Mouse (Mus musculus) embryonic facial prominence, embryonic 11.5 days (tissue): Measurements from ENCODE around the gene Gm12216. TPM values are rescaled to one million over a fixed set of nuclear protein-coding genes. Genes with fewer than 3 reads are reported as not detected.

Experiments
- ATAC-seq: fragments of 200-750 bp; cut with Nextera tagmentation; replicated peaks from 2 replicates; pipeline ENCODE4 v1.8.0; 2017; ENCODE audit warnings: low read depth; ENCODE audit not compliant: insufficient number of reproducible peaks, low FRiP score, low TSS enrichment
- DNase-seq: peaks from one replicate; pipeline ENCODE4 v3.0.0-alpha.2; 2015; ENCODE audit warnings: low spot score
- H3K27ac ChIP-seq: fragments of 300-500 bp; sonication (generic); replicated peaks from 2 replicates; pipeline ENCODE4 v1.5.1; 2014; ENCODE audit warnings: mild to moderate bottlenecking, low read depth, low read length, control low read depth
- H3K27me3 ChIP-seq: fragments of 300-500 bp; sonication (generic); 2 replicates; pipeline ENCODE4 v1.6.1; 2014; ENCODE audit warnings: mild to moderate bottlenecking, low read length, moderate library complexity, mixed read lengths; ENCODE audit not compliant: control insufficient read depth, insufficient read depth
- H3K36me3 ChIP-seq: fragments of 300-500 bp; sonication (generic); replicated peaks from 2 replicates; pipeline ENCODE4 v1.6.1; 2014; ENCODE audit warnings: low read depth, mild to moderate bottlenecking, low read length, moderate library complexity, mixed read lengths; ENCODE audit not compliant: control insufficient read depth, insufficient read depth
- H3K4me1 ChIP-seq: fragments of 300-500 bp; sonication (generic); 2 replicates; pipeline ENCODE4 v1.6.1; 2014; ENCODE audit warnings: low read length, mixed read lengths; ENCODE audit not compliant: control insufficient read depth, insufficient read depth
- H3K4me2 ChIP-seq: fragments of 300-500 bp; sonication (generic); 2 replicates; pipeline ENCODE4 v1.6.1; 2014; ENCODE audit warnings: low read depth, mild to moderate bottlenecking, control low read depth, low read length, moderate library complexity
- H3K4me3 ChIP-seq: fragments of 300-500 bp; sonication (generic); 2 replicates; pipeline ENCODE4 v1.5.1; 2014; ENCODE audit warnings: low read depth, low read length, control low read depth
- H3K9ac ChIP-seq: fragments of 300-500 bp; sonication (generic); replicated peaks from 2 replicates; pipeline ENCODE4 v1.6.1; 2014; ENCODE audit warnings: mild to moderate bottlenecking, control low read depth, low read length
- H3K9me3 ChIP-seq: fragments of 300-500 bp; sonication (generic); replicated peaks from 2 replicates; pipeline ENCODE4 v1.6.1; 2016; ENCODE audit warnings: mild to moderate bottlenecking, low read length, inconsistent platforms, mixed read lengths; ENCODE audit not compliant: control insufficient read depth
- WGBS: fragments of 180-500 bp; shearing (Covaris S2); extraction: QIAGEN DNeasy Blood & Tissue Kit; methylation state at CpG from one replicate; pipeline ENCODE4 v1.1.7; 2014; 5-methylcytosine and 5-hydroxymethylcytosine counted together
- polyA plus RNA-seq: library from polyadenylated mRNA; unstranded; fragments of >200 nt; fragmentation: Nextera tagmentation; extraction: Ambion mirVana; gene quantifications from 2 replicates; pipeline ENCODE4 v1.2.1, GENCODE M21; 2014

Gm12216 gene
- polyA plus RNA-seq, 1 experiment from 2014 or later, result not detected

DNA sequence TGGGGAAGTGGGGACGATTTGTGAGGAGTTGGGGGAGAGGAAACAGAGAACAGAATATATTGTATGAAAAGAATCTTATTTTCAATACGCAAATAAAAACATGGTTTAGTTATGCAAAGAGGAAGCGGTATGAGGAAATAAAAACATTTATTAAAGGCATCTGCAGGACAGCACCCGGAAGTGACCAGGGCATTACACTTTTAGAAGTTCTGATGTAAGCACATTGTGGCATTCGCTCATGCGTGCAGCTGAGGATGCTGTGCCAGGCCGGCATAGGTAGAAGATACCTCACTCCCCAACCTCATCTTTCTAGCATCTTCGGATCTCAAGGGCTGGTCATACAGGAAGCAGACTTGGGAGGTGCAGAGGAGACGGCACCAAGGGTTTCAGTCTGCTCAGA is 75.8 kb downstream of the Gm12216 start:
- no peak for DNase-seq

DNA sequence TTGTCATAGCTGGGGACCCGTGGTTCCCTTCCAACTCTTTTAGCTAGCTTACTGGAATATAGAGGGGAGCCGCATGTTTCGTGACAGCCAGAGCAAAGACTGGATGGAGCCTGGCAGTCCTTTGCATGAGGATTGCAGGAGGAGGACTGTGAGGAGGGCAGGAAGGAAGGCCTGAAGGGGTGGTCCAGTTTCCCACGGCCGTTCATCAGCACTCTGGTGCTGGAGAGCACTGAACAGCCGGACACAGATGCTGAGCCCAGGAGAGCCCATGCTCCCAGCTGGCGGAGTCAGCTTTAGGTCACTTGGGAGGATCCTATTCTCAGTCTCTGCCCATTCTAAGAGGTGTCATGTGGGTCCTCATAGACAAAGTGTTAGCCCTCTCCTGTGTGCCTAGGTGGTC is 77.1 kb downstream of the Gm12216 start:
- no peaks in the 10 kb centered on the region for H3K9me3 ChIP-seq
- H3K4me3 ChIP-seq, result no peak overlapping the region
- WGBS, result 84% methylated on average over 7 of the region's 7 CpGs
- H3K4me1 ChIP-seq, result no peaks in the 10 kb centered on the region
- no peak overlapping the region for H3K27ac ChIP-seq
- H3K9ac ChIP-seq, result no peak overlapping the region
- H3K36me3 ChIP-seq, result no peaks in the 10 kb centered on the region
- DNase-seq (no peak), ATAC-seq (no peak)
- no peaks in the 10 kb centered on the region for H3K27me3 ChIP-seq
- no peak overlapping the region for H3K4me2 ChIP-seq

More for the DNA sequence above, 75.8 kb downstream of the Gm12216 start:
- no peak overlapping the region for H3K9ac ChIP-seq
- no peak for ATAC-seq
- H3K36me3 ChIP-seq, result no peaks in the 10 kb centered on the region
- H3K4me3 ChIP-seq, result no peak overlapping the region
- H3K9me3 ChIP-seq, result no peaks in the 10 kb centered on the region
- WGBS, result 89% methylated on average over 9 of the region's 9 CpGs
- no peak overlapping the region for H3K4me2 ChIP-seq
- no peaks in the 10 kb centered on the region for H3K27me3 ChIP-seq
- H3K4me1 ChIP-seq, result no peaks in the 10 kb centered on the region
- H3K27ac ChIP-seq, result no peak overlapping the region

DNA sequence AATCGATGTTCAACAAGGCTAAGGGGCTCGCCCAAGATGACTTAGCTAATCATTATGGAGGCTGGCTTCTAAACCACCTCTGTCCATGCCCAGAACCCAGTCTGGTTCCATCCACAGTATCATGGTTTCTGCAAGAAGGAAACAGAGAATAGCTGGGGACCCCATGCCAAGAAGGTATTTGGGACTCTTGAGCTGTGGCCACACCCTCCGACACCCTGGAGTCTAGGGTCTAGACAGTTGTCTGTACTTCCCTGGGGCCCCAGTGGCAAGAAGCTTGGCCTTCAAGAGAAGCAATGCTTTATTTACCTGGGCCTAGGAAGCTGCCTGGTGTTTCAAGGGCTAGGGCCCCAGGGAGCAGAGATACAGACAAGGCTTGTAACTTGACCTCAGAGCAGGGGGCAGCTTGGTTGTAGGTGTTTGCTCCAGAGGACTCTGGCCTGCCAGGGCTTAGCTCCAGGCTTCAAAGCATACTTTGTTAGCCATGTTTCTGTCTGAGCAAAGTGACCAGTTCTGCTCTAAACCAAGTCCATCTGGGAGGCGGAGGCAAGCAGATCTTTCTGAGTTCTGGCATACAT is 77.8 kb downstream of the Gm12216 start:
- Histone ChIP-seq H3K36me3 (no peaks in the 10 kb centered on the region), H3K27me3 (no peaks in the 10 kb centered on the region), H3K4me2 (no peak overlapping the region), H3K9ac (no peak overlapping the region), H3K4me3 (no peak overlapping the region), H3K4me1 (no peaks in the 10 kb centered on the region), H3K9me3 (no peaks in the 10 kb centered on the region), H3K27ac (no peak overlapping the region)
- 85% methylated on average over 4 of the region's 4 CpGs for WGBS
- DNase-seq (no peak), ATAC-seq (no peak)

DNA sequence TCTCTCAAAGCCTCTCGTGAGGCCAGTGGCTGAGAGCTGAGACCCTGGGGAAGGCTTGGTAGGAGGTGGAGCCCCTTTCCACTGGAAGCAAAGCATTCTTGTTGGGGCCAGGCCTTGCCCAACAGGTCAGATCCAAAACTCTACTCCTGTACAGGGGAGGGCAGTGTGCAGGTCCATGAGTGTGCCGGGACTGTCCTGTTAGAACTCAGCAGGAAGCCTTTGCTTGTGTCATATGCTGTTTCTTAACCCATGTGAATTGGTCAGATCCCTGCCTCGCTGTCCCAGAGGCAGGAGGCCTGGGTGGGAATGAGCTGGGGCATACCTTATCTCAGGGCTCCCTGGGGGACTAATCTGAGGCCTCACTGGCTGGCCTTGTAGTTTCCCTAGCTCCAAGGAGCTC is 78.8 kb downstream of the Gm12216 start:
- Histone ChIP-seq H3K27me3 (no peaks in the 10 kb centered on the region), H3K9me3 (no peaks in the 10 kb centered on the region), H3K9ac (no peak overlapping the region), H3K27ac (no peak overlapping the region), H3K4me3 (no peak overlapping the region), H3K36me3 (no peaks in the 10 kb centered on the region), H3K4me1 (no peaks in the 10 kb centered on the region), H3K4me2 (no peak overlapping the region)
- no peak for DNase-seq
- 66% methylated on average over 3 of the region's 3 CpGs for WGBS
- no peak for ATAC-seq

DNA sequence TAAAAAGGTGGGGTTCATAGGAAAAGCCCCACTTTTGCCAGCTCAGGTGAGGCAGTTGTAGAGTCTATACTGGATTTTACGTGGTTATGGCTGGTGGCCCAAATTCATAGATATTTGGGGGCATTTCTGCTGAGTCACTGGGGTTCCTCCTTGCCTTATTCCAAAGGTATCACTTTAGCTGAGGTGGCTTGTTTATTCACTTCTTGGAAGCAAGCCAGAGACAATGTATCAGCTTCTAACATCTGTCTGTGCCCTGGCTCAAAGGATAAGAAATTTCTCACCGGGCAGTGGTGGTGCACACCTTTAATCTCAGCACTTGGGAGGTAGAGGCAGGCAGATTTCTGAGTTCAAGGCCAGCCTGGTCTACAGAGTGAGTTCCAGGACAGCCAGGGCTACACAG is 79.2 kb downstream of the Gm12216 start:
- Histone ChIP-seq H3K9me3 (no peaks in the 10 kb centered on the region), H3K36me3 (no peaks in the 10 kb centered on the region), H3K9ac (no peak overlapping the region), H3K4me2 (no peak overlapping the region), H3K4me1 (no peaks in the 10 kb centered on the region), H3K4me3 (no peak overlapping the region), H3K27me3 (no peaks in the 10 kb centered on the region), H3K27ac (no peak overlapping the region)
- WGBS, result 89% methylated on average over 2 of the region's 2 CpGs
- ATAC-seq (no peak), DNase-seq (no peak)

DNA sequence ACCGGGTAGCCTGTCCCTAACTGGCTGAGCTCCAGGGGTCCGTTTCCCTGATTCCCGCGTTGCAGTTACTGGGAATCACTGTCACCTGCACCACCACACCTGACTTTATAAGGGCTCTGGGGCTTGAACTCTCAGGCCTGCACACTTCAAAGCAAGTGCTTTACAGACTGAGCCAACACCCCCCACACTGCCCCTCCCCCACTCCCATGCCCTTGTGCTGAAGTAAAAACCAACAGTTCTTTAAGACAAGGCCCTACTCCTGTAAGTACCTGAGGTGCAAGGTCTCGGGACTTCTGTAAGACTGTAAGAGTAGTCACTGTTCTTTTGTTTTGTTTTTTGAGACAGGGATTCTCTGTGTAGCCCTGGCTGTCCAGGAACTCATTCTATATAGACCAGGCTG is 80.6 kb downstream of the Gm12216 start:
- no peaks in the 10 kb centered on the region for H3K4me1 ChIP-seq
- H3K9me3 ChIP-seq, result no peaks in the 10 kb centered on the region
- no peak overlapping the region for H3K4me3 ChIP-seq
- H3K4me2 ChIP-seq, result no peak overlapping the region
- no peak overlapping the region for H3K27ac ChIP-seq
- H3K9ac ChIP-seq, result no peak overlapping the region
- no peaks in the 10 kb centered on the region for H3K27me3 ChIP-seq
- no peaks in the 10 kb centered on the region for H3K36me3 ChIP-seq
- WGBS, result 77% methylated on average over 5 of the region's 5 CpGs
- DNase-seq (no peak), ATAC-seq (no peak)

DNA sequence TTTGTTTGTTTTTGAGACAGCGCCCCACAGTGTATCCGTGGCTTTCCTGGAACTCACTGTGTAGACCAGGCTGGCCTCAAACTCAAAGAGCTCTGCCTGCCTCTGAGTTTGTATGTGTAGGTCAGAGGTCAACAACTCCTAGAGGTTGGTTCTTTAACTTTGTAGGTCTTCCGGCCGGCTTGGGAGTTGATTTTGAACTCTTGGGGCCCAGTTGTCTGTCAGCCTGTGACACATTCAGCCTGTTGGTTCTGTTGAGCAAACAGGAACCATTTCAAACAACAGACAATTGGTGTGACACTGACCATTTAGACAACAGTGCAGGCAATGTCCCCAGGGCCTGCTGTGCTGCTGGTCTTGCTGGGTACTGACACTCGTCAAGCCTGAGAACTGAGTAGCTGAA is 81.3 kb downstream of the Gm12216 start:
- no peak for DNase-seq
- no peak for ATAC-seq
- 50% methylated on average over 5 of the region's 5 CpGs for WGBS
- no peak overlapping the region for H3K27ac ChIP-seq
- H3K4me1 ChIP-seq, result no peaks in the 10 kb centered on the region
- no peak overlapping the region for H3K4me2 ChIP-seq
- no peak overlapping the region for H3K9ac ChIP-seq
- H3K27me3 ChIP-seq, result no peaks in the 10 kb centered on the region
- H3K36me3 ChIP-seq, result no peaks in the 10 kb centered on the region
- no peaks in the 10 kb centered on the region for H3K9me3 ChIP-seq
- no peak overlapping the region for H3K4me3 ChIP-seq

DNA sequence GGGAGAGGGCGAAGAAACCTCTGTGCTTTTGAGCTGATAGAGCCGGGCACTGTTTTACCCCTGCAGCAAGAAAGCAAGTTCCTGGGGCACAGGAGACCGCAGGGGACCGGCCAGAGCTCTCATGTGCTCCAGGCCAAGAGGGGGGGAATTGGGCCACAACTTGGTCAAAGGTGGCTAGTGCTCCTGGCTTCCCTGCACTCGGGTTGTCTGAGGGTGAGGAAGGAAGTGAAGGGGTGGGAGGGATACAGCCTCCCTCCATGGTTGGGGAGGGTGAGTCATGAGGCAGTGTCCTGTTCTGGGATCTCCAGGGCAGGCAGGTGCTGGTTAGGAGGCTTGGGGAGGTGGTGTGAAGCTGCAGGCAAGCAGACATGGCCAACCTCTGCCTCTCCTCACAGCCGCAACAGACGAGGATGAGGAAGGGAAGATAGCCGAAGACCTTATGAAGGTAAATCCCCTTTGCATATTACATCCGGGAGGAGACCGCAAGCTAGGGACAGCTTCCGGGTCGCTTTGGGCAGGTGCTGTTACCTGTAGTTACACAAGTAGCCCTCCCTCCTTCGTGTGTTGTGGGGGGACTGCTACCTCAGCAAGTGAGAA is 84.3 kb downstream of the Gm12216 start:
- H3K4me2 ChIP-seq, result no peak overlapping the region
- 85% methylated on average over 13 of the region's 13 CpGs for WGBS
- no peak overlapping the region for H3K4me3 ChIP-seq
- H3K27me3 ChIP-seq, result no peaks in the 10 kb centered on the region
- H3K9ac ChIP-seq, result no peak overlapping the region
- no peaks in the 10 kb centered on the region for H3K36me3 ChIP-seq
- H3K4me1 ChIP-seq, result no peaks in the 10 kb centered on the region
- H3K9me3 ChIP-seq, result no peaks in the 10 kb centered on the region
- H3K27ac ChIP-seq, result no peak overlapping the region
- DNase-seq, result no peak
- ATAC-seq, result no peak
